Mouse (Mus musculus) ES-E14 (cell line): Measurements from ENCODE around the gene Gm6408. TPM values are rescaled to one million over a fixed set of nuclear protein-coding genes. Genes with fewer than 3 reads are reported as not detected.
"Not testable (repeated sequence)": the region's sequence is repeated elsewhere in the genome, so short reads cannot be mapped to it uniquely, and the experiment has no call there.

Source experiments
- DNase-seq: peaks from one replicate; pipeline ENCODE4 v3.0.0-alpha.2; 2013; ENCODE audit warnings: low read depth, low spot score
- H3K27ac ChIP-seq: 2 replicates; pipeline ENCODE4 v1.5.1; 2012; ENCODE audit warnings: low read depth, mild to moderate bottlenecking, low read length, moderate library complexity, mixed read lengths; ENCODE audit not compliant: poor library complexity, insufficient read depth, severe bottlenecking
- H3K36me3 ChIP-seq: 2 replicates; pipeline ENCODE4 v1.6.1; 2012; ENCODE audit warnings: mild to moderate bottlenecking, low read length, moderate library complexity, mixed read lengths; ENCODE audit not compliant: control insufficient read depth, poor library complexity, insufficient read depth, severe bottlenecking
- H3K4me1 ChIP-seq, 2 experiments: fragments of 150-350 bp in 1 of 2; sonication (generic) in 1 of 2; 2 replicates each; pipeline ENCODE4 v1.6.1; 2012; ENCODE audit warnings: low read length in 2 of 2, mild to moderate bottlenecking in 1 of 2, mixed read lengths in 1 of 2; ENCODE audit not compliant: control insufficient read depth in 2 of 2, insufficient read depth in 2 of 2, poor library complexity in 1 of 2
- H3K4me3 ChIP-seq, 2 experiments: fragments of 150-350 bp in 1 of 2; sonication (generic) in 1 of 2; 2 replicates each; pipeline ENCODE4 v1.5.1; 2012; ENCODE audit warnings: low read length in 2 of 2, low read depth in 1 of 2, mild to moderate bottlenecking in 1 of 2, mixed read lengths in 1 of 2; ENCODE audit not compliant: insufficient read depth in 1 of 2, poor library complexity in 1 of 2, severe bottlenecking in 1 of 2
- H3K9ac ChIP-seq: 2 replicates; pipeline ENCODE4 v1.6.1; 2012; ENCODE audit warnings: low read depth, mild to moderate bottlenecking, low read length, mixed read lengths; ENCODE audit not compliant: poor library complexity, insufficient read depth, severe bottlenecking
- H3K9me3 ChIP-seq: fragments of 150-350 bp; sonication (generic); 2 replicates; pipeline ENCODE4 v1.6.1; 2012; ENCODE audit warnings: low read depth, mild to moderate bottlenecking, low read length; ENCODE audit not compliant: control insufficient read depth, insufficient read depth
- CHD2 ChIP-seq: IDR thresholded peaks from 2 replicates; pipeline ENCODE4 v1.6.1; 2014; ENCODE audit warnings: mild to moderate bottlenecking, low read depth, low read length, inconsistent platforms
- HCFC1 ChIP-seq: IDR thresholded peaks from 2 replicates; pipeline ENCODE4 v1.6.1; 2012; ENCODE audit warnings: low read length, inconsistent platforms, borderline replicate concordance; ENCODE audit not compliant: insufficient read depth
- MAFK ChIP-seq: IDR thresholded peaks from 2 replicates; pipeline ENCODE4 v1.6.1; 2014; ENCODE audit warnings: mild to moderate bottlenecking, low read depth, low read length, inconsistent platforms; ENCODE audit not compliant: insufficient read depth
- ZC3H11A ChIP-seq: IDR thresholded peaks from 2 replicates; pipeline ENCODE4 v1.6.1; 2012; ENCODE audit warnings: low read depth, mild to moderate bottlenecking, inconsistent platforms, low read length, borderline replicate concordance
- ZNF384 ChIP-seq: IDR thresholded peaks from 2 replicates; pipeline ENCODE4 v1.6.1; 2012; ENCODE audit warnings: low read depth, low read length, inconsistent platforms
- in situ Hi-C, 2 experiments: fragments of 600-800 bp; cut with MboI; formaldehyde crosslinking; loops; one replicate each; pipeline ENCODE4 v1.15.1; 2025; ENCODE audit warnings: low sequenced_read_pairs in 2 of 2, inconsistent platforms in 1 of 2; ENCODE audit not compliant: unreplicated experiment in 2 of 2
- total RNA-seq: library from RNA; depleted of rRNA; stranded (reverse); fragments of 300-350 nt; gene quantifications from 2 replicates; pipeline ENCODE4 v1.2.3, GENCODE M21; 2012; rRNA removed

Gm6408 gene
- not detected in 2 replicates for total RNA-seq

GRCm38 (mm10) chr5:146481665-146482064 is at the start of gene Gm6408:
Gm6408 (plus strand) TSS chr5:146481965.
- not testable (repeated sequence) for H3K27ac ChIP-seq, H3K9me3 ChIP-seq, DNase-seq, H3K4me1 ChIP-seq, H3K9ac ChIP-seq, H3K36me3 ChIP-seq, H3K4me3 ChIP-seq
- in situ Hi-C loops = loop anchor here (25.0 kb wide), 2 partner anchors 94 to 294 kb away; partner anchors contain the start of genes 1700001J03Rik (in 2 of the 2) and Wasf3 (in 1 of the 2)

GRCm38 (mm10) chr5:146432476-146432875 is 49.3 kb upstream of the Gm6408 start:
- no peaks in the 10 kb centered on the region for H3K9me3 ChIP-seq
- H3K4me3 ChIP-seq = no peak overlapping the region
- peaks cover 7% of the 10 kb centered on the region for H3K36me3 ChIP-seq
- no peaks in the 10 kb centered on the region for H3K4me1 ChIP-seq
- H3K9ac ChIP-seq = no peak overlapping the region
- DNase-seq = no peak
- no peak for TF ChIP-seq ZC3H11A
- no peak for TF ChIP-seq ZNF384
- no peak for TF ChIP-seq MAFK
- TF ChIP-seq CHD2 = no peak
- no peak for TF ChIP-seq HCFC1
- in situ Hi-C loops = no loop called here
- H3K27ac ChIP-seq = no peak overlapping the region

DNA sequence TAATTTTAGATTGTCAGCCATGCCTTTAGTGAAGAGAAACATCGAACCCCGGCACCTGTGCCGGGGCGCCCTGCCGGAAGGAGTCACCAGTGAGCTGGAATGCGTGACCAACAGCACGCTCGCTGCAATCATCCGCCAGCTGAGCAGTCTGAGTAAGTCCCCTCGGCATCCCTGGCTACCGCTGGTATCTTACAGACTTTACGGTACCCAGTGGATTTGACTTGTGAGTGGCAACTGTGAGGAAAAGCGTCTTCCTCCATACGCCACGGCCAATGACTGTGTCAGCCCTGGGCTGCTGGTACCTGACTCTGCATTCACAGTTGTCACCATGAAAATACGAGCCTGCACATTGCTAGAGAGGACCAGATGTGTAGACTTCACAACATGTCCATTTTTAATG is 46.4 kb upstream of the Gm6408 start:
- peaks cover 13% of the 10 kb centered on the region for H3K36me3 ChIP-seq
- no peak overlapping the region for H3K27ac ChIP-seq
- no peak overlapping the region for H3K4me3 ChIP-seq
- in situ Hi-C loops = no loop called here
- TF ChIP-seq ZC3H11A = no peak
- no peak for TF ChIP-seq HCFC1
- no peak for TF ChIP-seq CHD2
- TF ChIP-seq ZNF384 = no peak
- no peak for TF ChIP-seq MAFK
- H3K9ac ChIP-seq = no peak overlapping the region
- no peak for DNase-seq
- H3K4me1 ChIP-seq = no peaks in the 10 kb centered on the region; a peak in 1 of 4 replicates
- no peaks in the 10 kb centered on the region for H3K9me3 ChIP-seq

DNA sequence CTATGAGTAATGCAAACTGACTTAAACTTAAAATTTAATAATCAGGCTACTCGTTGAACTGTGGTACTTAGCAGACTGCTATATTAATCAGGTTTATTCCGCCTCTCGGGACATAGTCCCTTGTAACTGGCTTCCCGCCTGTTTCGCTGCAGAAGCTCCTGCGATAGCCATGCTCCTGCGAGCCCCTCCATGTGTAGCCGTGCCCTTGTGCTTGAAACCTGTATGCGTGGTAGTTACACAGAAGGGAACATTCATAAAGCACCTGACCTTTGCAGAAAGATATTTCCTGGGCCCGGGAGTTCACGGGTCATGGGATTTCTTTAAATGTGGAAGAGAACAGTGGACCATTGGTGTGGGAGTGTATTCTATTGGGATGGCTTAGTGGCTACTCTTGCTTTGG is 45.0 kb upstream of the Gm6408 start:
- in situ Hi-C loops = no loop called here
- Histone ChIP-seq H3K4me1 (no peaks in the 10 kb centered on the region; a peak in 1 of 4 replicates), H3K4me3 (no peak overlapping the region), H3K9ac (no peak overlapping the region), H3K9me3 (no peaks in the 10 kb centered on the region), H3K27ac (no peak overlapping the region), H3K36me3 (peaks cover 13% of the 10 kb centered on the region)
- TF ChIP-seq ZNF384 (no peak), HCFC1 (no peak), CHD2 (no peak), MAFK (no peak), ZC3H11A (no peak)
- DNase-seq = no peak

- TF ChIP-seq ZNF384 (no peak), CHD2 (no peak), ZC3H11A (no peak), MAFK (no peak), HCFC1 (no peak)
- in situ Hi-C loops = no loop called here
- no peak overlapping the region for H3K27ac ChIP-seq
- H3K9ac ChIP-seq = no peak overlapping the region
- no peaks in the 10 kb centered on the region; a peak in 1 of 4 replicates for H3K4me1 ChIP-seq
- peaks cover 13% of the 10 kb centered on the region for H3K36me3 ChIP-seq
- no peak for DNase-seq
- no peak overlapping the region for H3K4me3 ChIP-seq
- no peaks in the 10 kb centered on the region for H3K9me3 ChIP-seq
These were observed 42.5 kb upstream of the Gm6408 start for GRCm38 (mm10) chr5:146439152-146439781.
